Mouse (Mus musculus): Measurements from ENCODE around the gene Nr6a1.

The Nr6a1 gene

GRCm38 (mm10) chr2:38937396-38937795 lies 9.9 kb upstream of the Nr6a1 start:
- peak; percentile 10 to 53 for DNase-seq (ENCODE audit: low spot score in 2 of 2)

GRCm38 (mm10) chr2:38936721-38937378 lies 9.4 kb upstream of the Nr6a1 start:
- peak; percentile 10 to 55 for DNase-seq (ENCODE audit: low spot score in 2 of 2)

GRCm38 (mm10) chr2:38934936-38935335 lies 7.4 kb upstream of the Nr6a1 start:
- DNase-seq (ENCODE audit: low spot score in 2 of 2): peak in 1 of 2 experiments; percentile 54

- DNase-seq (ENCODE audit: low spot score in 2 of 2): peak in 1 of 2 experiments; percentile 43
Observed at GRCm38 (mm10) chr2:38933931-38934330, 6.4 kb upstream of the Nr6a1 start.

- peak; percentile 72 to 89 for DNase-seq (ENCODE audit: low spot score in 2 of 2)
Observed at GRCm38 (mm10) chr2:38931851-38932667, 4.6 kb upstream of the Nr6a1 start, which contains the start of gene Olfml2a. Gene Olfml2a, plus strand, starts transcription at chr2:38931978.

- DNase-seq (ENCODE audit: low spot score in 2 of 2): peak in 1 of 2 experiments; percentile 52
Observed at GRCm38 (mm10) chr2:38930269-38930668, 2.8 kb upstream of the Nr6a1 start.

- peak; percentile 87 to 92 for DNase-seq (ENCODE audit: low spot score in 2 of 2)
Observed at GRCm38 (mm10) chr2:38926145-38926891, 1.2 kb downstream of the Nr6a1 start.

GRCm38 (mm10) chr2:38925171-38926080 lies 2.1 kb downstream of the Nr6a1 start:
- peak in 1 of 2 experiments; percentile 28 for DNase-seq (ENCODE audit: low spot score in 2 of 2)

GRCm38 (mm10) chr2:38924571-38924970 lies 2.9 kb downstream of the Nr6a1 start:
- peak in 1 of 2 experiments; percentile 36 for DNase-seq (ENCODE audit: low spot score in 2 of 2)

GRCm38 (mm10) chr2:38923911-38924310 lies 3.6 kb downstream of the Nr6a1 start:
- no peak for DNase-seq (ENCODE audit: low spot score in 2 of 2)

- DNase-seq (ENCODE audit: low spot score in 2 of 2): peak in 1 of 2 experiments; percentile 13
Observed at GRCm38 (mm10) chr2:38923471-38923870, 4.0 kb downstream of the Nr6a1 start.

GRCm38 (mm10) chr2:38921374-38921773 lies 6.1 kb downstream of the Nr6a1 start:
- no peak for DNase-seq (ENCODE audit: low spot score in 2 of 2)

GRCm38 (mm10) chr2:38916947-38917691 lies 10.4 kb downstream of the Nr6a1 start:
- no peak for DNase-seq (ENCODE audit: low spot score in 2 of 2)

GRCm38 (mm10) chr2:38914965-38915364 lies 12.5 kb downstream of the Nr6a1 start:
- DNase-seq (ENCODE audit: low spot score in 2 of 2): no peak

GRCm38 (mm10) chr2:38914517-38914916 lies 13.0 kb downstream of the Nr6a1 start:
- no peak for DNase-seq (ENCODE audit: low spot score in 2 of 2)

GRCm38 (mm10) chr2:38908604-38909003 lies 18.9 kb downstream of the Nr6a1 start:
- no peak for DNase-seq (ENCODE audit: low spot score in 2 of 2)

GRCm38 (mm10) chr2:38906097-38906496 lies 21.4 kb downstream of the Nr6a1 start:
- DNase-seq (ENCODE audit: low spot score in 2 of 2): no peak

- DNase-seq (ENCODE audit: low spot score in 2 of 2): no peak
Observed at GRCm38 (mm10) chr2:38904290-38904689, 23.2 kb downstream of the Nr6a1 start.

- DNase-seq (ENCODE audit: low spot score in 2 of 2): no peak
Observed at GRCm38 (mm10) chr2:38902866-38903265, 24.6 kb downstream of the Nr6a1 start.

GRCm38 (mm10) chr2:38880907-38881672 lies 46.4 kb downstream of the Nr6a1 start:
- DNase-seq (ENCODE audit: low spot score in 2 of 2): no peak
